Mouse (Mus musculus) liver (tissue): Measurements from ENCODE around the gene Slc2a8.

Experiments
- DNase-seq: peaks from one replicate; pipeline ENCODE4 v3.0.0-alpha.2; 2020; ENCODE audit warnings: mixed read lengths

The Slc2a8 gene

GRCm38 (mm10) chr2:32928235-32928946 lies 53.5 kb downstream of the Slc2a8 start:
- DNase-seq = peak; percentile 67

GRCm38 (mm10) chr2:32927624-32928234 lies 54.2 kb downstream of the Slc2a8 start:
- DNase-seq = no peak

GRCm38 (mm10) chr2:32926330-32927075 lies 55.4 kb downstream of the Slc2a8 start:
- DNase-seq = no peak

GRCm38 (mm10) chr2:32924306-32924844 lies 57.5 kb downstream of the Slc2a8 start:
- DNase-seq = no peak

GRCm38 (mm10) chr2:32923551-32924250 lies 58.2 kb downstream of the Slc2a8 start:
- no peak for DNase-seq
